Mouse (Mus musculus) gastrocnemius, adult 2 months (tissue): Measurements from ENCODE around the gene Hist2h3c2. TPM values are rescaled to one million over a fixed set of nuclear protein-coding genes. Genes with fewer than 3 reads are reported as not detected.
A peak's percentile ranks its signal among the peaks of the same experiment; 100 is the strongest.
"Not testable (repeated sequence)": the region's sequence is repeated elsewhere in the genome, so short reads cannot be mapped to it uniquely, and the experiment has no call there.

Experiments used
- DNase-seq: peaks from one replicate; pipeline ENCODE4 v3.0.0; 2022
- H3K27ac ChIP-seq: fragments of 200-600 bp; 2 replicates; pipeline ENCODE4 v1.8.1; 2022; ENCODE audit warnings: mild to moderate bottlenecking
- H3K4me3 ChIP-seq: fragments of 200-600 bp; 2 replicates; pipeline ENCODE4 v1.8.1; 2022; ENCODE audit warnings: mild to moderate bottlenecking, moderate library complexity
- CTCF ChIP-seq: fragments of 200-600 bp; IDR thresholded peaks from 2 replicates; pipeline ENCODE4 v1.8.1; 2022; ENCODE audit warnings: antibody characterized with exemption, mild to moderate bottlenecking, moderate library complexity
- intact Hi-C: fragments of 180-260 bp; cut with DNase I; formaldehyde crosslinking; loops from one replicate; pipeline ENCODE4 v1.15.1; 2025
- total RNA-seq, 2 experiments: library from RNA; stranded (reverse); gene quantifications; 2 replicates each; pipeline ENCODE4 v1.2.3; 2021

Gene Hist2h3c2
- total RNA-seq, 2 experiments from 2014 or later, result 5.4 to 5.6 TPM

DNA sequence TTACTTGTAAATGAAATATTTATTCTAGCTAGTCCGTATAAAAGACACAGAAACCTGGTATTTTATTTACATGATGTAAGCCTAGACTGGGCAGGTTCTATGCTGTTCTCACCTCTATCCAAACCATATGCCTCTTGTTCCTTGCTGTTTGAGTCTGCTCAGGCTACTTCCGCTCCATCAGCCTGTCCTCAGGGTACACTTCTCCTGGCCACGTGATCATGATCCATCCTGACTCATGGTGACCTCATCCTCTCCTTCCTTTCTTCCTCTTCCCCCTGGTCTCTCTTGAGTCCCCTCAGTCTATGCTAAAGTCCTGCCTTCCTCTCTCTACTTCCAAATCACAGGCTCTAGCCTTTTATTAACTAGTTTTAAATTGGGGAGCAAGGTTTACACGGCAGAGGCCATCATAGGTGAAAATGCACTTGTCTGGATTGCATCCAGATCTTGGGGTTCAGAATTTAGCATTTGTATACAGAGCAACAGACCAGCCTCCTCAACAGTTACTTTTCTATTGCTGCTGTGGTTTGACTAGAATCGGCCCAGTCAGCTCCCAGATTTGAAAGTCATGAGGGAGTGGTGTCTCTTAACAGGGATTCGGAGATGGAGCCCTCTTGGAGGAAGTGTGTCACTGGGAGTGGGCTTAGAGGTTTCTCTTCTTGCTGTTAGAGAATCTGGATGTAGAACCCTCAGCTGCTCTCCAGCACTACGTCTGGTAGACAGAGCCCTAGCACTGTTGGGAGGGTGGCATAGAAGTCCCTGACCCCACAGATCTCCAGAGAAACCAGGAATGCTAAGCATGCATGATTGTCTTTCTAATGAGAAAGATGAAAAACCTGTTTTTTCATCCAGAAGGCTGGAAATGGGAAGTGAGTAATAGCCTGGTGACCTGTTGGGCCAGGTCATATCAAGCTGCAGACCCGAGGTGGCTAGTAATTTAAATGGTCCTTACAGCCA lies 12.0 kb downstream of the Hist2h3c2 start:
- Histone ChIP-seq H3K27ac (no peak overlapping the region), H3K4me3 (no peak overlapping the region)
- TF ChIP-seq CTCF, result no peak
- no peak for DNase-seq
- intact Hi-C loops, result no loop called here

DNA sequence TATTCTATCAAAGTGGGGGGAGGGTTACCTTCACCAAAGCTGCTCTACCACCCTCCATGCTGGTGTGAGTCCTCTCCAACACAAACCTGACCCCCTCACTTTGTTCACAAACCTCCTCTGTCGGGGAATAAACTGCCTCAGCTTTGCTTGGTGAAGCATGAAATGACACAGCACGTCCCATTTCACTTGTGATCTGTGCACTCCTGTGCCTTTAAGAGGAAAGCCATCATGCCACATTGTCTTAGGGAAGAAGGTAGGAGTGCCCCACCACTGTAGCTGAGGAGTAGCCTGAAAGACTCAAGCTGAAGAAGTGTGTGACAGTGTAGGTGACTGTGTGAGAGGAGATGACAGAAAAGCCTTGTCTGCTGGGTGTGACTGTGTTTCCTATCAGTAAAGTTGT lies 13.5 kb downstream of the Hist2h3c2 start:
- intact Hi-C loops, result no loop called here
- no peak for DNase-seq
- no peak for TF ChIP-seq CTCF
- Histone ChIP-seq H3K4me3 (no peak overlapping the region), H3K27ac (no peak overlapping the region)

DNA sequence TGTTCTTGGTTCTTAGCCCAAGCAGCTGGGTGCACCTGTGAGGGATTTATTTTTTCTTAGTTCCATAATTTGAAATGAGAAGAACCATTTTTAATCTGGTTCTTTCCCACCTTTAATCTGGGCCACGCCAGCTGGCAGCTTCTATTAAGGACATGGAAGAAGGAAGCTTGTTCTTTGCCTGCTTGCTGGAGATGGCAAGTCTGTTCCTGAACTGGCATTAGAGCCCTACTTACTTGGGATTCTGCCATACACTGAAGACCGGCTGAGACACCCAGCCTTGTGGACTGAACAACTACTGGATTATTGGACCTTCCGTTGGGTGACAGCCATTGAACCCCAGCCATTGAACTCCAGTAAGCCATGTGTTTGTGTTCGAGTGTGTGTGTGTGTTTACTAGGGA lies 16.2 kb downstream of the Hist2h3c2 start:
- Histone ChIP-seq H3K4me3 (no peak overlapping the region), H3K27ac (peak overlapping the region; percentile 97; the same call in 1 of the 2 replicates)
- TF ChIP-seq CTCF, result no peak
- intact Hi-C loops, result loop anchor here (2.0 kb wide), 1 partner anchor 14 kb away; no protein-coding TSS in a partner anchor
- no peak for DNase-seq

DNA sequence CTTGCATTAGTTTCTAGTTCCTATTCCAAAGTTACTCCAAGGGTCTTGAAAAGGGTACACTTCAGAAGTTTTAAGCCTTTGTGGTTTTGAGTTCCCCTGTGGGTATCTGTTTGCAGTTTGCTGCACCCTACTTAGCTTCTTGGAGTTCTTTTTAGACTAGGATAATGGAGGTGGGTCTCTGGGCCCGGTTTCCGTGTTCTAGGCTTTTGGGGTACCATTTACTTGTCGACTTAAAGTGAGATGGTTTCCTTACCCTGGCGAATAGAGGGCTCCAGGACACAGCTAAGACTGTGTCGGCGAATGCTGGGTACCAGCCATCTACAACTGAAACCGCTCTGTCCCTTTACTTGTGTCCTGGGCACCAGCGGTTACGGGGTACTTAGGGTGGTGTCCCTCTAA lies 17.3 kb downstream of the Hist2h3c2 start:
- peak overlapping the region; percentile 97 for H3K27ac ChIP-seq
- H3K4me3 ChIP-seq, result peak overlapping the region; percentile 89
- intact Hi-C loops, result loop anchor here (2.0 kb wide), 2 partner anchors 15 to 41 kb away; partner anchors contain the start of gene Hist2h4
- DNase-seq, result no peak
- no peak for TF ChIP-seq CTCF

- H3K27ac ChIP-seq, result peak within 1 kb of the TSS; percentile 97
- DNase-seq, result peak; percentile 78
- TF ChIP-seq CTCF, result peak; percentile 0; the same call in 1 of the 2 replicates
- peak within 1 kb of the TSS; percentile 89 for H3K4me3 ChIP-seq
- intact Hi-C loops, result loop anchor here (2.0 kb wide), 1 partner anchor 42 kb away; the partner anchor contains the start of gene Hist2h4
These were observed 17.9 kb downstream of the Hist2h3c2 start, which contains the start of the genes Hist2h2ac and Hist2h2be for GRCm38 (mm10) chr3:96220765-96221639. Hist2h2ac (minus strand) TSS chr3:96220880. Hist2h2be (plus strand) TSS chr3:96221119.

GRCm38 (mm10) chr3:96220131-96220764 lies 18.7 kb downstream of the Hist2h3c2 start:
- DNase-seq, result not testable (repeated sequence)
- Histone ChIP-seq H3K27ac (peak overlapping the region; percentile 97), H3K4me3 (peak overlapping the region; percentile 89)
- intact Hi-C loops, result loop anchor here (2.0 kb wide), 1 partner anchor 43 kb away; the partner anchor contains the start of gene Hist2h4

GRCm38 (mm10) chr3:96219661-96220130 lies 19.2 kb downstream of the Hist2h3c2 start, which contains the start of the genes Bola1 and Hist2h2ab:
Bola1 (minus strand) TSS chr3:96219709.
Hist2h2ab (plus strand) TSS chr3:96219865.
- DNase-seq, result peak; percentile 85
- peak within 1 kb of the TSS; percentile 97 for H3K27ac ChIP-seq
- intact Hi-C loops, result loop anchor here (2.0 to 5.0 kb wide), 3 partner anchors 43 to 152 kb away; partner anchors contain the start of genes Hist2h4 and Sf3b4
- H3K4me3 ChIP-seq, result peak within 1 kb of the TSS; percentile 89
- no peak for TF ChIP-seq CTCF

- DNase-seq, result peak; percentile 44
- TF ChIP-seq CTCF, result peak; percentile 40
- intact Hi-C loops, result loop anchor here (5.0 kb wide), 2 partner anchors 47 to 152 kb away; partner anchors contain the start of gene Sf3b4
- peak overlapping the region; percentile 97 for H3K27ac ChIP-seq
- peak overlapping the region; percentile 89 for H3K4me3 ChIP-seq
These were observed 19.7 kb downstream of the Hist2h3c2 start for GRCm38 (mm10) chr3:96219191-96219641.

- intact Hi-C loops, result no loop called here
- Histone ChIP-seq H3K27ac (no peak overlapping the region), H3K4me3 (no peak overlapping the region)
- TF ChIP-seq CTCF, result peak; percentile 40
- no peak for DNase-seq
These were observed 29.7 kb downstream of the Hist2h3c2 start for GRCm38 (mm10) chr3:96209242-96209641.

- DNase-seq, result no peak
- no peak; the same call in 1 of the 2 replicates for TF ChIP-seq CTCF
- Histone ChIP-seq H3K4me3 (no peak overlapping the region), H3K27ac (no peak overlapping the region)
- intact Hi-C loops, result no loop called here
These were observed 31.1 kb downstream of the Hist2h3c2 start for GRCm38 (mm10) chr3:96207819-96208218.

DNA sequence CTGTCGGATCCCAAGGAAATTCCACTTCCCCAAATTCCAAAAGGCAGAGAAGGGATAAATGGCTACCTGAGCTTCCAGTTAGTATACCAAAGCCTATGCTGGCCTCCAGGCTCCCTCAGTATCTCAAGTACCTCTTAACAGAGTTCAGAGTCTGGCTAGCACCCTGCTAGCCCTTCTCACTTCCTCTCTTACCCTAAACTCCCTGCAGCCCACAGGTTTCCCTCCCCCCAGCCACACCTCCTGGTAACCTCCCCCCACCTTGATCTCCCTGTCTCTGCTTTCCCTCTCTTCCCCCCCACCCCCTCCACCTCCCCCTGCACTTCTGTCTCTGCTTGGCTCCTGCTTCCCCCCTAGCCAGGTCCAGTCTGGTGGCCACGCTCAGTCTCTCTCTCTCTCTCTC lies 39.2 kb downstream of the Hist2h3c2 start:
- intact Hi-C loops, result no loop called here
- no peak overlapping the region for H3K4me3 ChIP-seq
- H3K27ac ChIP-seq, result no peak overlapping the region
- TF ChIP-seq CTCF, result no peak
- no peak for DNase-seq

DNA sequence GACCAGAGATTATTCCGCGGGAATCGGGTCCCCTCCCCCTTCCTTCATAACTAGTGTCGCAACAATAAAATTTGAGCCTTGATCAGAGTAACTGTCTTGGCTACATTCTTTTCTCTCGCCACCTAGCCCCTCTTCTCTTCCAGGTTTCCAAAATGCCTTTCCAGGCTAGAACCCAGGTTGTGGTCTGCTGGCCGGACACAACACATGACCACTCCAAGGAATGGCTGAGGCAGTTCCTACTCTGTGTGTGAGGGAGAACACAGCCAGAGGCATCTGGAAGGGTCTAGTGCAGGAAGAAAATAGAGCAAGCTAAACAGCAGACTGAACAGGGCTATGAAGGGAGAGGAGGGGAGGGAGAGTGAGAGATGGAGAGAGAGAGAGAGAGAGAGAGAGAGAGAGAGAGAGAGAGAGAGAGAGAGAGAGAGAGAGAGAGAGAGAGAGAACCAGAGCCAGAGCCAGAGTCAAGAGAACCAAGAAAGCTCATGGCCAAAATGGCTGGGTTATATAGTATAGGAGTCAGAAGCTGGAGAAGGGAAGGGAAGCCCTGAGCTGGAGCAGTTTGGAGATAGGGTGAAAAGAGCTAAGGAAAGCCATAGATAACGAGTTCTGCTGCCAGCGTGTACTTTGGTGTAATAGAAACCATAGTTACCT lies 40.2 kb downstream of the Hist2h3c2 start:
- peak overlapping the region; percentile 94; the same call in 1 of the 2 replicates for H3K4me3 ChIP-seq
- DNase-seq, H3K27ac ChIP-seq, intact Hi-C loops: not testable (repeated sequence)
